Mouse (Mus musculus): ENCODE results near the gene Opn3.
A peak's percentile ranks its signal among the peaks of the same experiment; 100 is the strongest.

Opn3 gene

DNA sequence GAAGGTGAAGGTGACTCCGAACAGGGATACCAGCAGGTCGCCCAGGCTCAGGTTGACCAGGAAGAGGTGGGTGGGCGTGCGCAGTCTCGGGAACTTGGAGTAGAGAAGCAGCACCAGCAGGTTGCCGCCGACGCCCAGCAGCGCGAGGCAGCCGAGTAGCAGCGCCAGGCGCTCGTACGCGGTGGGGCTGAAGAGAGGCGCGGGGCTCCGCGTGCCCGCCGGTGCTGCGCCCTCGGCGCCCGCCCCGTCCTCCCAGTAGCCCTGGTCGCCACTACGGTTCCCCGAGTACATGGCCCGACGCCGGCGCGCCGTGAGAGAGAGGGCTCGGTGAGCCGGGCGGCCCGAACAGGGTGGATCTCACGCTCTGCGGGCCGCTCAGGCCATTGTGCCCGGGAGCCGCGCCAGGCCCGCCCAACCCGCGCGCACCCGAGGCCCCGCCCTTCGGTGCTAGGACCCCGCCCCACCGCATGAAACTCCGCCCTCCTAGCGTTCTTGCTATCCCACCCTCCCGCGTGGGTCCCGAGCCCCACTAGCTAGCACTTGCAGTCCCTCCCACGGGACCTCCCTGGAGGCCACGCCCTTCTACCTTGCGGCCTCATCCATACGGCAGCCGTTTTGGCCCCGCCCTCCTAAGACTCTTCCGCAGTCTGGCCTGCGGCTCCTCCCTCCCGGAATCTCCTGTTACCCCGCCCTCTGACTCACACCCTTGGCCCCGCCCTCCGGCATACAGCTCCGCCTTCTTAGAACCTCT is at the start of gene Opn3, which contains the start of gene Chml:
TSS of gene Opn3 (minus strand) at position 531 of the 751 bp plus-strand sequence.
TSS of gene Chml (minus strand) at position 656 of the 751 bp plus-strand sequence.
- peak; percentile 86 to 94 for DNase-seq (ENCODE audit: low spot score in 2 of 2)

DNA sequence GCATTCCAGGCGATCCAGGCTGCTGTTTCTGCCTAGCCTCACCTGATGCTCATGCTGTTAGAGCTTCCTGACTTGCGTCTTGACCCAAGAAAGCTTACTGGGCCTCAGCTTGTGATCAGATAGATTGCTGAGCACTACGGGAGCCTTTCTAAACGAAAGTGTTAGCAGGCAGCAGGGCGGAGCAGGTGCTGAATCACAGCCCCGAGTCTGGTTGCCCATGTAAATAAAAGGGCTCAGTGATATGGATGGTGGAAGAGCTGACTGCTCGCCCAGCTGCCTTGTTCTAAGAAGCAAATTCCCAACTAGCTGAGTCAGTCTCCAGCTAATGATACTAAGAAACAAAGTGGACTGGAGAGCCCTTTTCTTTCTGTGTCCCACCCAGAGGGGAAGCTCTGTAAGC is 33.2 kb upstream of the Opn3 start:
- no peak for DNase-seq (ENCODE audit: low spot score in 2 of 2)

DNA sequence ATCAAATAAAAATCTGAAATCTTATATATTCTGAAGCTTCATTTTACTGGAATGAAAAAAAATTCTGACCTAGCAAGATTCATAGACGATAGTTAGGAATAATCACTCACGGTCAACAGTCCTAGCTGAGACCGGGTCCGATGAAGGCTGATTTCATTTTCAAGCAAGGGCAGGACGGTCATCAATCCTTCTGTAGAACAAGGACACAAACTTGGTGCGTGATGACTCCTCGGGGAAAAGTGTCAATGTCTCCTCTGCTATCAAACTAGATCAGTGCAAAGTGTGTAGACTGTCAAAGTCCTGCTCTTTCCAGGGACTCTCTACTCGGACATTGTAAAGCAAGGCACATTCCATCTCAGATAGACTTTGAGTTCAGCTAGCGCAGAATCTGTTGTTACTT is 24.3 kb upstream of the Opn3 start:
- DNase-seq (ENCODE audit: low spot score in 2 of 2), result no peak

DNA sequence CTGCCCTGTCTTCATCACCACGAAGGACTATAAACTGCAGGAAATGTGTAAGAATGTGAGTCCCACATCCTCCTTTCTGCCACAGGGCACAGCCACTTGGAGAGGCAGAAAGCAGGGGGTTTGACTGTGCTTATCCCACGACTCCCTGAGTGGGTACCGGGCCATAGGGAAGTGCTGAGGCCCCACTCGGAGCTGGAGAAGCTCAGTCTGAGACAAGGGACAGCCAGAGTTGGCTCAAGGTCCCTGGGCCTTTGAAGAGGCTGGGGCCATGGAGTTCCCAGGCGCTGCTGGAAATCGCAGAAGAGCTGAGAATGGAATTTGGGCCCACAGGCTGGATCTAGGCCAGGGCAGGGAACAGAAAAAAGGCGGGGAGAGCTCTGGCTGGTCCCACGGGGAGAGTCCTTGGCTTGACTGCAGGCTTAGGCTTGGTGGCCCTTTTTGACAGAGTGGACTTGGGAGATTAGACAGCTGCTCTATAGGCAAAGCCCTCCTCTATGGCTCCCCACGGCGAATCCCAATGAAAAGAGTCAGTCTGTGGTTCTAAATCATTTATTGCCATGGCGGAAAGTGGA is 19.8 kb upstream of the Opn3 start:
- no peak for DNase-seq (ENCODE audit: low spot score in 2 of 2)

DNA sequence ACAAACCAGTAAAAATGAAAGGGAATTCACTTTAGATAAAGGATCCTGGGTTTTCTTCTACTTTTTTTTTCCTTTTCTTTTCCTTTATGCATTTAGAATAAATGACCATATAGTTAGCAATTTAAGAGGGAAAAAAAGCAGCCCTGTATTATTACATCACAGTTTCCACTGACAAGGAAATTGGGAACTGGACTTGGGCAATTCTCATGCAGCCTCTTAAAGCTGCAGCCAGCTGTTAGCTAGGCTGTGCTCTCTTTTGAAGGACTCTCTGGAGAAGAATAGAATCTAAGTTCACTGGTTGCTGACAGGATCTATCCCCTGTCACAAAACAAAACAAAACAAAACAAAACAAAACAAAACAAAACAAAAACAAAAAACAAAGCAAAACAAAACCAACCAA is 15.4 kb upstream of the Opn3 start:
- DNase-seq (ENCODE audit: low spot score in 2 of 2), result no peak

DNA sequence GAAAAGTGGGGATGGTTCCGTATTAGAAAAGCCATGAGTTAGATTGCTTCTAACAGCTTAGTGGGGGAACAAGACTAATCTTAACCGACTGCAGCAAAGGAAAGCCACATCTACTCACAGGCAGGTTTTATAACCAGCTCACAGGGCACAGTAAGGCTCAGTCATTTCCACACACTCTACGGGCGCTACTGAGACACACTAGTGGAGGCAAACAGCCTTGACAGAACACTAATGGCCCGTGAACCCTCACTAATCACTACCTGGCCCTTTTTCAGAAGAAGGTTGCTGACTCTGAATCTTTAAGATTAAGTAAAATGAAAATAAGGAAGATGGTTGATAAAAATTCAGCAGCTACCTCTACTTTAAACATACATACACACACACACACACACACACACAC is 15.0 kb upstream of the Opn3 start:
- DNase-seq (ENCODE audit: low spot score in 2 of 2), result no peak

DNA sequence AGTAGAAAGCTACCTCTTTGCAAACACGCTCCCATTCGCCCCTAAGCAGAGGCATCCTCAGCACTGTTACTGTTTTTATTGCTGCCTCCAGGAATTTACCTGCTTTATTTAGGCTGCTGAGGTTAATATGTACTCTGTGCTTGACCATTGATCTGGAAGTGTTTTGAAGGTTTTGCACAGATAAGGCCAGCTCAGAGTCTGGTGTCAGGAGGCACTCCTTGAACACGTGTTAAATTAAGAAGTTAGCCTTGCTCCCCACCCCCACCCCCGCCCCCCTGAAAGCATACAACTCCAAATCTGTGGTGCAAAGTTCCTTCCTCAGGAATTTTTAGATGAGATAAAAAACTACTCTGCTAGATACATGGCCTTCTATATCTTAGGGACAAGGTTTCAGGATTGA is 8.6 kb upstream of the Opn3 start:
- no peak for DNase-seq (ENCODE audit: low spot score in 2 of 2)

DNA sequence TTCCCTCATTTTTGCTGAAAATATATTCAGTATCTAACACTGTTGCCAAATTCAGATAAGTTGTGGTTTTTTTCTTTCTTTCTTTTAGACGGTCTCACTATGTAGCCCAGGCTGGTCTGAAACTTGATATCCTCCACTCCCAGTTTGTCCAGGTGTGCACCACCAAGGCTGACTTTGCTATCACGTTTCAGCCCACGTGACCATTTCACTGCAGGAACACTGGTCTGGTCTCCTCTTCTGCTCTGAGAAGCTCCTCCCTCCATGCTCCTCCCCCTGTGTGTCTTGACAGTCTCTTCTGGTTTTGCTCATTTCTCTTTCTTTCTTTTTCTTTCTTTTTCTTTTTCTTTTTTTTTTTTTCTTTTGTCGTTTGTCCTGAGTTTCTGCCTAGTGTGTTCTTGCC is 7.2 kb upstream of the Opn3 start:
- no peak for DNase-seq (ENCODE audit: low spot score in 2 of 2)

DNA sequence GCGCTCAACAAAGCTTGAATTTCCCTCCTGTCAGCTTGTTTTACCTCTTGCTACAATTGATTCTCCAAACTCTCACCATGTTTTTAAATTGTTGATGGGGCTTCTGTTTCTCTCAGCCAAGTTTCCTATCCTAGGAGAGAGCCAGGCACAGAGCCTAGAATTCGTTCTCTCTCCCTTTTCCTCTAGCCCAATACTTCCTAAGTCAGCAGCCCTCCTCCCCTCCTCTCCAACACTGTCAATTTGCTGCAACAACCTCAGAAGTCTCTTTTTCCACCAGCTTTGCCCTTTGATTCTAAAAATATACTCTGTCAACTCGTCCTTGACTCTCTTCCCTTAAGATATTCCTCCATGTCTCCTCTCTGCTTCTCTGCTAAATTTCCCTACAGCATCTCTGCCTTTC is 6.8 kb upstream of the Opn3 start:
- no peak for DNase-seq (ENCODE audit: low spot score in 2 of 2)

DNA sequence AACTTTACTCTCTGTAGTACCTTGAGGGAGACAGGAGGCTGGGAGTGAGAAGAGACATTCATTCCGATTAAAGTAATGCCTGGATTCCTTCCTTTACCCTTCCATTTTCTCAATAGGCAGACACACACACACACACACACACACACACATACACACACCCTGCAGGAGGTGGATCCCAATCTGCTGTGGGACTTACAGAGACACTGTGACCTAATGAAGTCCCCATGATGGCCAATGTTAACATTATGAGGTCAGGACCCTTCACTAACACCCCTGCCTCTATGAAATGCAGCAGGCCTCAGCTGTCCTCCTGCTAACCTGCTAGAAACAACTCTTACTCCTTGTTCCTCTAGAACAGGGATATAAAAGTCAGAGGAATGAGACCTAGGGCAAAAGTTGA is 5.7 kb upstream of the Opn3 start, which contains the start of gene Wdr64:
TSS of gene Wdr64 (plus strand) at position 301 of the 400 bp plus-strand sequence.
- DNase-seq (ENCODE audit: low spot score in 2 of 2), result no peak

DNA sequence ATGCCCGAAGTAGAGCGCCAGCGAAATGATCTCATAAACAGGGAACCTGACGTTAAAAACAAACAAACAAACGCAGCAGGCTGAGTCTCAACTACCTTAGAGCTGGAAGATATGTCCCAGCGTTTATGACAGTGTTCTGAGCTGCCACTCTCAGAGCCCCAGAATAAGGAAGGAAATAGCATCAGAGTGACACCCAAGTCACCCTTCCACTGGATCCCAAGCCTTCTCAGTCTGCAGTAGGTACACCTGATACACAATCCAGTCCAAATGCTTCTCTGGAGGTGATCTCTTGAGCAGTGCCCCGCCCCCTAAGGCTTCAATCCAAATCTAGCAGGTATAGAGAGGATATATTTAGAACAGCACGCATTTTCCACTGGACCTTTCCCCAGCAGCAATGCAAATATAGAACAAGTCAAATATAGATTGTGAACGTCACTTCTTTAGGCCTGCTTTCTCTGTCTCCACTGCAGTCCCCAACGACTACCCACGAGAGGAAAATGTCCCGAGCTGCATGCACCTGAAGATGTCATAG is 919 bp upstream of the Opn3 start:
- no peak for DNase-seq (ENCODE audit: low spot score in 2 of 2)

DNA sequence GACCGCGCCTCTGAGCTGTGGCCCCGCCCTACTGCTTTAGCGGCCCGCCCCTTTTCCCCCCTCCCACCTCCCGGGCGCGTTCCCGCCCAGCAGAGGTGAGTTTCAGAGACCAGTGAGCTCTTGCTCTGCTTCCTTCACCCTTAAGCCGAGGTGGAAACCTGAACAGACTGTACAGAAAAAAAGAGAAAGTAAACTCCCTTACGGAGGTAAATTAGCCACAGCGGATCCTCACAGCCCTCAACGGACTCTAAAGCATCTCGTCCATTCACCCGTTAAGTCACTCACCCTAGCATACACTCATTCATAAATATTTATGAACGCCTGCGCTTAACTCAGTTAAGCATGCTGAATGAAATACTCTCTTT is 403 bp upstream of the Opn3 start:
- DNase-seq (ENCODE audit: low spot score in 2 of 2), result no peak

DNA sequence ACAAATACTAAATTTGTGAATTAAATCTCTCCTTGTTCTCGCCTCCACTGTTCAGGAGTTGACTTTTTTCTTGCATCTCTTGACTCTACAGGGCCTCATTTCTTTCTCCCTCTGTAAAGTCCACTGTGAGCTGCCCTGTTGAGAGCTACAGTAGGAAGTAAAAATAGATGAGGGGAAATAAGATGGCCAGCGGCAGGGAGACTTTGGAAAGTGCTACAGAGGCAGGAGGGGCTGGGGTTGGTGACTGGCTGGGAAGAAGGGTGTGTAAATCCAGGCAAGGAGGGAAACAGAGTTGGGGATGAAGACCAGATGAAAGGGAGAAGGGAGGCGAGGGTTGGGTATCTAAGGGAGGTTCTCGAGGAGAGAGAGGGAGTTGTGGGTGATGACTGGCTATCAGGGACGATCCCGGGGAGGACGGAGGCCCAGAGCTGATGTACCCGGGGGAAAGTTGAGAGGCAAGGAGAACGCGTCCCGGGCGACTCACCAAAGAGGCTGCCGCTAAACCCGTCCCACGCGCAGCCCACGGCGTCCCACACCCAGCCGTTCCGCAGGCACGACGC is 810 bp downstream of the Opn3 start:
- no peak for DNase-seq (ENCODE audit: low spot score in 2 of 2)

DNA sequence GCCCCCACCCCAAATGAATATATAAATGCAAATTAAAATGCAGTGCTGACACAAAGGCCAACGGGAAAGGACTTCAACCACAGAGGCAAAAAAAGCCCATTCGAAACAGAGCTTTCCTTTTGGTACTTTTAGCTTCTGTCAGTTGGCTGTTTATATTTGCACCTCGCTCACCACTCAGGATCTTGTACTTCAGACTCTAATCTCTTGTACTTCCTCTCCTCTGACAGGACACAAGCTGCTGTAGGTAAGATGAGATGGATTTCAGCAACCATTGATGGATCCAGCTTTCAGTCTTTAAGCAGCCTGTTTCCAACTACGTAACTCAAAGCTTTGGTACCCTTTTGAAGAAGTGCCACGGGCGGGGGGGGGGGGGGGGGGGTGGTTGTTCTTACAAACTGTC is 11.6 kb downstream of the Opn3 start:
- no peak for DNase-seq (ENCODE audit: low spot score in 2 of 2)

DNA sequence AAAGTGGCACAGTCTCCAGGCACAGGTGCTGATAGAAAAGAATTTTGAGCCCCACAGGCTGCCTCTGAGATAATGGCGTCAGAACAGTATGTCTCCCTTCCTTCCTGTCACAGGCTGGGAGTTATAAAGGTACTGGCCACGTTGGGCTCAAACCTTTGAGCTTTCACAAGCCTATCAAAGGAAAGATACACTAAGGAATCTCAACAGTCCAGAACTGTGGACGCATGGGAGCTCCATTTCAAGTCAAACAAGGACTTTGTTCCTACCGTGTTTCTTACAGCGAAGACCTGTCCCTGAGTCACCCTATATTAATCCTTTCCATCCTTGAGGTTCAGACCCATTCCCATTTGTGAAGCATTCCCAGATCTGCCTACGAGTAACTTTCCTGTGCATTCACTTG is 15.1 kb downstream of the Opn3 start:
- DNase-seq (ENCODE audit: low spot score in 2 of 2), result no peak

DNA sequence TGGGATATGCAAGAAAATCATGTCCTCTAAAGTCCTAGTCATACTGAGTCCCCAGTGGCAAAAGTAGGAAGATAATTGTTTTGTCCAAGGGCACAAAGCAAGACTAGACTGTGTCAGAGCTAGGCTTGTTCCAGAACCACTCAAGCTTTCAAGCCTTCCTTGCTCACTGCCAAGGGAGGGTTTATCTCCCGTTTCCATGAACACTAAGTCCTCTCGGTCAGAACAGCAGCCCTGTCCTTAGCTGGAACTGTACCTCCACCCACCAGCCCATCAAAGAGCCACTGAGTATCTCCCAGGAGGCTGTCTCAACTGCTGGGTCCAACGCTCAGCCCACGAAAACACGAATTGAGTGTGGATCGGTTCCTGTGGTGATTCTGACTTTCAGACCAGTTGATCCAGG is 17.5 kb downstream of the Opn3 start:
- DNase-seq (ENCODE audit: low spot score in 2 of 2), result no peak

DNA sequence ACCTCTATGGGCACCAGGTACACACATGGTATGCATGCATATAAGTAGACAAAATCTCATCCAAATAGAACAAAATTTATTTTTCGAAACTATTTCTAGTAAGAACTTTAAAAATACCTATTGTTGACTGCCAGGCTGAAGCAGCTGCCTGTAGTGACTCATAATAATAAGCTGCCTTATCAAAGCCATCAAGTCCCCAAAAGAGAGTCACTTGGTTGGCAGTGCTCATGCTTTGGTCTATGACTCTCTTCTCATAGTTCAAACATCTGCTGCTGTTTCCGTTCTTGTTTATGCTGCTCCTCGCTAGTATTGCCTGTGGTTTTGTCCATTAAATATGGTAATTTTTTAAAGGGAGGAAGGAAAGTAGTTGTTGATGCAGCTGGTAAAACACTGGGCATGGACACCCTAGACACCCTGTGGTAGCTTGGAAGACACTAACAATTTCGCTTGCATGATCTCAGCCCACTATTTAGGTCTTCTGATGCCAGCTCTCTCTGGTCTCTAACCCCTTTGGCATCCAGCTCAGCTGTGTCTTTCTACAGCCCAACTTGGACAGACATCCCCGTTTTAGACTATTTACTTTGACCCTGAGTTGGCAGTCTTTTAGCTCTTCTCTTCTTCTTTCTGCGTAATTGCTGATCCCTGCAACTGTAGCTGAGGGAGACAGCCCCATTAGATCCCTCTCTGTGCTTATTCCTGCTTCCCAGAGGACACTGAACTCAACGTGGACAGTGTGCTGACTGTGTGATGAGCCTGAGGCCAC is 18.8 kb downstream of the Opn3 start:
- DNase-seq (ENCODE audit: low spot score in 2 of 2), result no peak

DNA sequence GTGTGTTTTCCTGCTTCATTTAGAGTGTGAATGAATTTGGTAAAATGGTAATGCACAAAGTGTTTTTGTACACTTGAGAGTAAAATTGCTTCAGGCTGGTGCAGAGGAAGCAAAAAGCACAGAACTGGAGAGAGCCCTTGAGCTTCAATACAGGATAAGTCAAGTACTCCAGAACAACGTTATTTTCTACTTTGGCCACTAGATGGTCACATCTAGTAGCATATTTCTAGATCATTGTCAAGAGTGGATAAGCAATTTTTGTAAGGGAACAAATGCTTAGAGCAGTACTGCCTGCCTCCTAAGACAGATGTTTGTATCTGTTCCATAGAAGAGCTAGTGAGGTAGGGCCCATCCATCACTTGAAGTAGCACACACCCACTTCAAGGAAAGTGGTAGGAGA is 20.9 kb downstream of the Opn3 start:
- no peak for DNase-seq (ENCODE audit: low spot score in 2 of 2)

DNA sequence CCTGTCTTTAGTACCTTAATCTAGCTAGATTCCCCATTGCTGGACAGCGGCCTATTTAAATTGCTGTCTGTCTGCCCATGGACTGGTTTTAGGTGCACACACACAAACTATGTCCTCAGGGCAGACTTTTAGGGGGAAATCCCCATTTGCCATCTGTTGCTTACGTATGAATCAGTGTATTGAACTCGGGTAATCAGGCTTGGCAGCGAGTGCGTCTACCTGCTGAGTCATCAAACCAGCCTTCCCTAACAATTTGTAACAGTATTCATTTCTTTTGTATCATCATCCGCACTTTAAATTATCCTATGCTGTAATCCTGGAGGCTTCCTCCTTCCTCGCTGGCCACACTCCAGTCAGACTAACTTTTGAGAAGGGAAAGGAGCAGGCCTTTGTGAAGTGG is 22.5 kb downstream of the Opn3 start:
- no peak for DNase-seq (ENCODE audit: low spot score in 2 of 2)

DNA sequence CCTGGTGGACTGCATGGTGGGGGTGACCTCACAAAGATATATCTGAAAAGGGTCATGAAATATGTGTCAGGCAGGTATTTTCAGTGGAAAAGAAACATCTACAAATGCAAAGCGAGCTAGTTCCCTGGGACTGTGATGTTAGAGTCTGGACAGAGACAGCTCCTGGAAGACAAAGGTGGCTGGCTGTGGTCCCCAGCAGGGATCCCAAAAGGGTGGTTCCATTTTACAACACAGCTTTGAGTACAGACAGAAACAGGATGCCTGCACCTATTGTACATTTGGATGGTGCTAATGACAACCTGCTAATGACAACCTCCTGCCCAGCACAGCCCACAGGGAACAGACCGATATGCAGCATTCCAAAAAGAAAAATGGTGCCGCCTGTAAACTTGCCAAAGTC is 23.1 kb downstream of the Opn3 start:
- no peak for DNase-seq (ENCODE audit: low spot score in 2 of 2)

DNA sequence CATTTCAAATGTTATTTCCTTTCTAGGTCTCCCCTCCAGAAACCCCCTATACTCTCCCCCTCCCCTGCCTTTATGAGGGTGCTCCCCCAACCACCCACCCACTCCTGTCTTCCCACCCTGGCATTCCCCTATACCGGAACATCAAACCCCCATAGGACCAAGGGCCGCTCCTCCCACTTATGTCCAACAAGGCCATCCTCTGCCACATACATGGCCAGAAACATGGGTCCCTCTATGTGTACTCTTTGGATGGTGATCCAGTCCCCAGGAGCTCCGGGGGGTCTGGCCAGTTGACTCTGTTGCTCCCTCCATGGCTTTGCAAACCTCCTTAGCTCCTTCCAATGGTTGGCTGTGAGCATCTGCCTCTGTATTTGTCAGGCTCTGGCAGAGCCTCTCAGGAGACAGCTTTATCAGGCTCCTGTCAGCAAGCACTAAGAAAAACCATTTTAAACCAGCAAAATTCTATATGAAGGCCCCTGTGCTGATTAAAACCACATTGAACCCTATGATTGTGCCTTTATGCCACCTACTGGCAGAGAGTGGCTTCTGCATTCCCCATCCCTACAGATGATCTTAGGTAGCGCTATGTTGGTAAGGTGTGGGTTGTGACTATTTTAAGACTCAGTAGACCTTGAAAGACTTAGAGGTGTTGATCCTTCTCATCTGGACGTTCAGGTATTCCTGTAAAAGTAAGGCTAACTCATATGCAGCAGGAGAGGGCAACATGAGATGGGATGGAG is 23.7 kb downstream of the Opn3 start:
- peak in 1 of 2 experiments; percentile 18 for DNase-seq (ENCODE audit: low spot score in 2 of 2)

DNA sequence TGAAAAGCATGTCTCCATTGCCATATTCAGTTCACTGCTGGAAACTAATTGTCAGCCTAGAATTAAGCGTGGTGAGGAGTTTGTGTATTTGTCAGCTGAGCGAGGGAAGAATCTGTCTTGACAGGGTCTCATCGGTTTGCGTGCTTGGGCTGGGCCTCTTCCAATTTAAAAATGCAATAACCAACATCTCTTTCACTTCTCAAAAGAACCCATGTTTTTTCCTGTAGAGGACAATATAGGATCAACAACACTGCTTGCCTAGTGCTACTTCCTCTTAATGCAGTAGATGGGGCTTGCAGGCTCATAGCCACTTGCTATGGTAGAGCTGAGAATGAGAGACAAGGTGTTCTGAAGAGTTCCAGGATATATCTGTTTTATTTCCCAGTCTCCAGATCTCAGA is 32.7 kb downstream of the Opn3 start:
- no peak for DNase-seq (ENCODE audit: low spot score in 2 of 2)

Data from frontal cortex, postnatal 25 days (tissue).